Mouse (Mus musculus): ENCODE data around the gene Gm20388.
A peak's percentile ranks its signal among the peaks of the same experiment; 100 is the strongest.

Gm20388 gene

GRCm38 (mm10) chr8:120243916-120244451, 333.3 kb downstream of the Gm20388 start:
- no peak for DNase-seq

- DNase-seq, result no peak
Measured at GRCm38 (mm10) chr8:120244553-120244952, 333.9 kb downstream of the Gm20388 start.

DNA sequence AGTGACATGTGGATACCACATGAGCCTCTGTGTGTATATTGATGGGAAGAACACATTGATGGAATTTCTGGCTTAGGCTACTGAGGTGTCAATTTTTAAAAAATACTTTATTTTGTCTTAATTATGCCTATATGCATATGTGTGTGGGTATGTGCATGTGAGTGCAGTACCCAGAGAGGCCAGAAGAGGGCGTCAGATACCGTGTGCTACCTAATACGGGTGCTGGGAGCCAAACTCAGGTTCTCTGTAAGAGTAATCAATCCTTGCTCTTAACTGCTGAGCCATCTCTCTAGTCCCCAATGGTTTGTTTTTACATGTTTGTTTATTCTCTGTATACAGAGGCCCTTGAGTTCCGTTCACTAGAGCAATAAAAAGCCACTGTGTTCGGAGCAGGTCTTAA, 337.0 kb downstream of the Gm20388 start:
- DNase-seq, result no peak

- DNase-seq, result no peak
Measured at GRCm38 (mm10) chr8:120248031-120248430, 337.4 kb downstream of the Gm20388 start.

- DNase-seq, result no peak
Measured at GRCm38 (mm10) chr8:120248451-120248850, 337.8 kb downstream of the Gm20388 start.

DNA sequence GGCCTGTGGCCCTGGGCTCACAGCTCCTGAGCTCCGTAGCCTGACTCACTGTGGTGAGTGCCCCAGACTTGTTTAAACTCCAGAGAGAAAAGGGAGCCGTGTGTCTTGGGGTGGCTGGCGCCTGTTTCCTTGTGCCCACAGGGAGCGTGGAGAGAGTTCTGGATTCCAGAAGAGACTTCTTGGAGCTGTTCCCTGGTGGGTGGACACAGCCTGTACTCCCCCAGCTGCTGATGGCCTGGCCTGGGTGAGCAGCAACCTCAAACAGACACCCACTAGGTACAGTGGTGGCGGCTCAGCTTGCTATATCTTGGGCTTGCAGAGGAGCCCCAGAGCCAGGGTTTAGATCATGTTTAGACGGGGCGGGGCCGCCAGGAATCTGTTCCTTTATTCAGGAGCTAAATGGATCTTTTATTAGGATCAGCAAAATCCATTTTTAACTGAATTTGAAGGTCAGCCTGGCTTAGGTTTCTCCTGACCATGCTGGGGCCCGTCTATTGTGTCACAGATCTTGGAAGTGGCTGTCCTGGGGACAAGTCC, 339.2 kb downstream of the Gm20388 start:
- DNase-seq, result no peak

DNA sequence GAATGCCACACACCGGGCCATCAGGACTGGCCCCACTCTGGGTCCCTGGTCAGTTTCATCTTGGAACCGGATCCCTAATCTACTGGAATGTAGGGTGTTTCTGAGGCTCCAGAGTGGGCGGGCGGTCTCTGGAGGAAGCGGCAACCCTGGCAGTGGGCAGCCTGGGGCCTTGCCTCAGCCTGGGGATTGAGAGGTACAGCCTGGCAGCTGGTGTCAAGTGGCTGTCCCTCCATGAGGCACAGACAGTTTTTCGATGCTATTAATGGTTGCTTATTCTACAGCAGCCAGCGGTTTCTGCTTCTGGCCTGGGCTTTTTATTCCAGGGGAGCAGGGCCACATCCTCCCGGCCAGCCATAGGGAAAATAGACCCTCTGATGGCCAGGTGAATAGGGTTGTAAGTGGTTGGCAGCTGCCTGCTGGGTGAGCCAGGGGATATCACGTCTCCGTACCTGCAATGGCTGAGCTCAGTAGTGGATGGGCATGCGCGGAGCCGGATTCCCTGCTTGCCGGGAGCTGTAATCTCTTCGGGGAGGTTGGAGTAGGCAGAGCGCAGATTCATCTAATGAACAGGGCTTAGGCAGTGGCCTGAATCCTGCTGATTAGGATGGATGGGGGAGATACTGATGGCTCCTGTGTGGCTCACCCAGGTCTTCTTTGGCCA, 340.2 kb downstream of the Gm20388 start:
- no peak for DNase-seq

DNA sequence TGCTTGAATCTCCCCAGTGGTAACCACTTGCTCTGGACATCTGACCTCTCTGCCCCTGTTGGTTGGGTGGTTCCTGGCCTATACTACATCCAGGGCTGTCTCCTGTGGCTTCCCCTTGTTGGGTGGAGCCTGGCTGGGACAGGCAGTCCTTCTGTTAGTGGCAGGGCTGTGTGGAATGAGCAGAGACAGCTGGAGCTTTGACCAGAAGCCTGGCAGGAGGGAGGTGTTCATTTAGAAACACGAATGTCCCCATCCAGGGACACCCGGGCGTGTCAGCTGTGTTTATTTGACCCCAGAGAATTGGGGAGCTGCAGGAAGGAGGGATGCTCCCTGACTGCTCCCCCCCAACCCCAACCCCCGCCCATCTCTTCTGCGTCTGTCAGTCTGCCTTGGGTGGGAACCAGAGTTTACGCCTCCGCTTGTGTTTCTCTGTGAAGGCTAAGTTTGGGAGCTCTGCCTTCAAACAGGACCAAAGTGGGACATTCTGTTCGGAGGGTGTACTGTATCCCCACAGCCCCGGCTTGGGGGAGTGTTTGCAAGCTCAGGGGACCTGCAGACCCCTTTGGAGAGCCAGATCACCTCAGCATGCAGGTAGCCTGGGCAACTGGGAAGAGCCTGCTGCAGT, 340.9 kb downstream of the Gm20388 start:
- DNase-seq, result no peak

DNA sequence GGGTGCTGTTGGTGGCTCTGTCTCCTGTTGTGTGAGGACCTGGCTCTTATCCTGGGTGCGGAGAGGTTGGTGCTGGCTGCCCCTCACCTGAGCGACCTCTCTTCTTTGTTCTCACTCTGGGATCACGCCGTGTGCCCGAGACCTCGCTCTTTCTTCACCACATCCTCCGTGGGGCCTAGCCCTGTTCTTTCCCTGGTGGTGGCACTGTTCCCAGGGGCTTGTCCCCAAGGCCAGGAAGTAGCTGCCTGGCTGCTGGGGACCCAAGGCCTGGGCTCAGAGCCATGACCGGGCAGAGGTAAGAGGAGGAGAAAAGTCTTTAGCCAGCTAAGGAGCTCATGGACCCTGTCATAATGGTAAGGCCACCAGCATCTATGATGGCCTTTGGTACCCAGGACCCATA, 343.0 kb downstream of the Gm20388 start:
- no peak for DNase-seq

GRCm38 (mm10) chr8:120255406-120255987, 344.9 kb downstream of the Gm20388 start:
- no peak for DNase-seq

DNA sequence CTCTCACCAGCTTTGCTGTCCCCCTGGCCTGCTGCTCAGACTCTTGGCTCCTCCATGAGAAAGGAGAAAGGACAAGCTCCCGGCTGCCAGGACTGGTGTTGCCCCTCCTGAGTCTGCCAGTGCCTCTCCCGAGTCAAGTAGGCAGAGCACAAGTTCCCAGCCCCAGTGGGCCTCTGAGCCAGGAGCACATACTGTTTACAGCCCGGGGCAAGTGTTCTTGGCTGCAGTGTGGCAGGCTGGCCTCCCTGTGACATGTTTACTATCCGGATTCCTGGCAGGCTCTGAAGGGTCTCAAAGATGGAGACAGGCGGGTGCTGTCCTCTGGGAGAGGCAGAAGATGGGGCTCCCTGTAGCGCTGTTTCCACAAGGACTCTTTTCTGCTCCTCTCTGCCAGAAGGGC, 346.3 kb downstream of the Gm20388 start:
- DNase-seq, result no peak

GRCm38 (mm10) chr8:120259206-120259605, 348.6 kb downstream of the Gm20388 start:
- DNase-seq, result no peak

DNA sequence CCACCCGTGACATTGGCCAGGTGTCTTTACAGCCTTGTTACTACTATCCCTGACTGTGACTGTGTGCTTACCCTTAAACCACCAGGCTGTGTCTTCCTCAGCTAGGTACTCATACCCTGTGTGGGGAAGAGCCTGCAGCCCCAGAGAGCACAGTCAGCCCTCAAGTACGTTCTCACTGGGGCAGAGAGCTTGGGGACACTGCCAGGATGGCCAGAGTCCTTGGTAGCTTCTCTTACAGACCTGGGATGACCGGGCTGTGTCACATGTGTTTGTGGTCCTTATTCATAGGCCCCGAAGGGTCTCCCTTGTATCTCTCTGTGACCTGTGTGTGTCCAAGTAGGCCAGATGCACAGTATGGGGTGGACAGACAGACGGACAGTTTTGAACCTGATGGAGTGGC, 350.0 kb downstream of the Gm20388 start:
- DNase-seq, result no peak

- DNase-seq, result no peak
Measured at GRCm38 (mm10) chr8:120261338-120262120, 350.9 kb downstream of the Gm20388 start.

GRCm38 (mm10) chr8:120263879-120264278, 353.2 kb downstream of the Gm20388 start:
- DNase-seq, result no peak

- DNase-seq, result no peak
Measured at GRCm38 (mm10) chr8:120264388-120264943, 353.8 kb downstream of the Gm20388 start.

GRCm38 (mm10) chr8:120264944-120265453, 354.4 kb downstream of the Gm20388 start:
- peak; percentile 73 for DNase-seq

DNA sequence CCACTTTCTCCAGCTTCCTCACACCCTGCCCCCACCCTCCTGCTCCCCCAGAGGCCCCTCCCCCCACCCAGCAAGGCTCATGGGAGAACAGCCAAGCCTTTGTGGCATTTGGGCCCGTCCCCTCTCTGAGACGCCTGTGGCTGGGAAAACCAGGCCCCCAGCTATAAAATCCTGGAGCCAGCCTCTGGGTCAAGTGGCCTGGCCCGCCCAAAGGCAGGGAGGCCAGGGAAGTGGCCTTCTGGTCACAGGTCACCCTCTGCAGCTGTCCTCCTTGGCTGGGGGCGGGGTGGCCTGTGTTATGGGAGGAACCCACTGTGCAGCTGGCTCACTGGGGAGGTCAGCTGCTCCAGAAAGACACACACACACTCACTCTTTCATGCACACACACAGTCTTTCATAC, 354.8 kb downstream of the Gm20388 start:
- DNase-seq, result no peak

DNA sequence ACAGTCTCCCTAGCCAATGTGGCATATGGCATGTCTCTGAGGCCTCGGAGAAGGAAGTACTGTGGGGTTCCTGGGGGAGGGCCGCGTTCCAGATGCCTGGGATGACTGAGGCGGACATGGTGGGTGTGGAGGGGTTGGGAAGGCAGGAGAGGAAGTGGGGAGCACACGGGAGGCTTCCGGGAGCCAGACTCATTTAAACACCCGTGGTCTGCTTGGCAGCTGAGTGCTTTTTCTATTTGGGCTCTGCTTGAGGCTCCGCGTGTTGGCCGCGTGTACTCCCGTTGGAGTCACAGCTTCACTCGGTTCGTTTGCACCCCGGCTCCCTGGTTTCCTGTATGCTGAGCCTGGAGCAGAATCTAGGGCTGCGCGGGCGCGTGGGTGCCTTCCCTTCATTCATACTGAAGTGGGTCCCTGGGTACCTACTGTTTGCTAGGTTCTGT, 357.9 kb downstream of the Gm20388 start:
- no peak for DNase-seq

GRCm38 (mm10) chr8:120270449-120270848, 359.8 kb downstream of the Gm20388 start:
- peak; percentile 61 for DNase-seq

- DNase-seq, result no peak
Measured at GRCm38 (mm10) chr8:120273430-120273829, 362.8 kb downstream of the Gm20388 start.
